Mouse (Mus musculus): ENCODE data around the gene Prorsd1.

Gene Prorsd1

DNA sequence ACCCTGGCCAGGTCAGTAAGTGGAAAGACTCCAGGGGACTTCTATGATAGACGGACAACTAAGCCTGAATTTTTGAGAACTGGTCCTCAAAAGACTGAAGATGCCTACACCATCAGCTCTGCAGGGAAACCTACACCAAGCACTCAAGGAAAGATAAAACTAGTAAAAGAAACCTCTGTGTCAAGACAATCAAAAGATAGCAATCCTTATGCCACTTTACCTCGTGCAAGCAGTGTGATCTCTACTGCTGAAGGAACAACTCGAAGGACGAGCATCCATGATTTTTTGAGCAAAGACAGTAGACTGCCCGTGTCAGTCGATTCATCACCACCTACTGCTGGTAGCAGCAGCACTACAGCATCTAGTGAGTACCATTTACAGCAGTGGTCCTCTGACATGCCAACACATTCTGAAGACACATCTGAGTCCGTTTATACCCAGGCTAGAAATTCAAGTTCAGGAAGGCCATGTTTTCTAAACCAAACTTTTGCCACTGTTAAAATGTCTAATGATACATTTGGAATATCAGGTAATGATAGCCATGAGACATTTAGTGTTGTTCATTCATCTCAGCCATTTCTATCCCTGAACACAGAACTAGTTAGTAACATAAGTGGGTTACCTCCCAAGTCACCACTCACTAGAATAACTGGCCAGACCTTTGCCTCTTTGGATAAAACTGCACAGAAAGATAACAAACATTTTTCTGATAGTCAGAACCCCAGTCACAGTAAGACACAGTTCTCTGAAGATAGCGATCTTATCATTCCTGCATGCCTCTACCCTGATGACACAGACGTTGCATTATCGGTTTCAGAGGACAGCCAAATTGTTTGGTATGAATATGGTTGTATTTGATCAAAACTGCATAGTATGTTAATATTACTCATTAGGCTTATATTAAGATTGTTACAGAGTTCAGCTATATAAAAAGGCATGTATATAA is 10.6 kb downstream of the Prorsd1 start:
- no peak for DNase-seq (ENCODE audit: low spot score in 2 of 2)

DNA sequence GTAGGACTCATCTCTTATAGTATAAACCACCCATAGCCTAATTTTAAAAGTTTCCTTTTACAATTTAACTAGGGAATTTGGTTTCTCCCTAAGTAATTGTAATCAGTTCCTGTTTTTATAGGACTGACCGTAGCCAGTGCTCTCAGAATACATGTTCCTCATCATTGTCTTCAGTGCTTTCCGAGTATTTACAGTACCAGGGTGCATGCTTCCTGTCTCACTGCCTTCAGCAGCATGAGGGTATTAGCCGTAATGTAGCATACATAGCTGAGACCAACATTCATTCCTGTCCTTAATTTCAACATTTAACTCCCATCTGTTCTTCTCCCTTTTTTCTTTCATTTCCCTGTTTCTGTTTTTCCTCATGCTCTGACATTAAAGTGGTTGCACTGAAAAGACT is 17.9 kb downstream of the Prorsd1 start:
- DNase-seq (ENCODE audit: low spot score in 2 of 2): no peak

DNA sequence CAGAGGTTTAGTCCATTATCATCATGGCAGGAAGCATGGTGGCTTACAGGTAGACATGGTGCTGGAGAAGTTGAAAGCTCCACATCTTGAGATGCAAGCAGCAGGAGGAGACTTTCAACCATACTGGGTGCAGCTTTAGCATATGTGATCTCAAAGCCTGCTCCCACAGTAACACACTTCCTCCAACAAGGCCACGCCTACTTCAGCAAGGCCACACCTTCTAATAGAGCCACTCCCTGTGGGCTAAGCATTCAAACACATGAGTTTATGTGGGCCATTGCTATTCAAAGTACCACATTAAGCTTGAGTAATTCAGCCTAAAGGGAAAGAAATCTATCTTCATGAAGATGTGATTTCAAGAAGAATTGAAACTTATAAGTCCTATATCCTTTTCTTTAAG is 21.7 kb downstream of the Prorsd1 start:
- no peak for DNase-seq (ENCODE audit: low spot score in 2 of 2)

DNA sequence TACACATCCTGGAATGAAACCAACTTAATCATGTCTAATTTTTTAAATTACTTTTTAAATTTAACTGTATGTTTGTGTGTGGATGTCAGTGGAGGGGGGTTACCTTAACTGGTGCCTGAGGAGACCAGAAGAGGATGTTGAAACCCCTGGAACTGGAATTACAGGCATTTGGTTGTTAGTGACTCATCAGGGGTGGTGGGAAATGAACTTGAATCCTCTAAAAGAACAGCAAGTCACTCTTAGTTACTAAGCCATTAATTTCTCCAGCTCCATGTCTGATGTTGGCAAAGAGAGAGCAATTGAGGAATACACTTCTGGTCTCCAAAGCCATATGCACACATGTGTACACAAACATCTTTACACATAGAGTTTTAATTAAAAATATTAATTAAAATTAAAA is 40.2 kb downstream of the Prorsd1 start:
- DNase-seq (ENCODE audit: low spot score in 2 of 2): no peak
